Mouse (Mus musculus): ENCODE data around the gene S100a16.

- TF ChIP-seq CTCF (IDR thresholded peaks at IDR 0.05; ENCODE audit: low read depth) (no peak), EP300 (IDR thresholded peaks at IDR 0.05; ENCODE audit: low read depth) (no peak)
Measured at GRCm38 (mm10) chr3:90514691-90515090, 22.4 kb upstream of the S100a16 start.
